Mouse (Mus musculus) c-Kit-positive CD71-positive TER-119-positive erythroid progenitor cells, embryonic 14.5 days (primary cell): ENCODE measurements around the gene Gm43517.

Experiments used
- DNase-seq: peaks from one replicate; pipeline ENCODE4 v3.0.0-alpha.2; 2013; ENCODE audit warnings: low spot score

The Gm43517 gene

GRCm38 (mm10) chr12:49386081-49386805, 1.3 kb downstream of the Gm43517 start:
- DNase-seq = no peak

- no peak for DNase-seq
These were observed 3.1 kb downstream of the Gm43517 start for GRCm38 (mm10) chr12:49387856-49388598.

GRCm38 (mm10) chr12:49389666-49390065, 4.7 kb downstream of the Gm43517 start:
- DNase-seq = no peak

- no peak for DNase-seq
These were observed 5.3 kb downstream of the Gm43517 start for GRCm38 (mm10) chr12:49390257-49390656.

DNA sequence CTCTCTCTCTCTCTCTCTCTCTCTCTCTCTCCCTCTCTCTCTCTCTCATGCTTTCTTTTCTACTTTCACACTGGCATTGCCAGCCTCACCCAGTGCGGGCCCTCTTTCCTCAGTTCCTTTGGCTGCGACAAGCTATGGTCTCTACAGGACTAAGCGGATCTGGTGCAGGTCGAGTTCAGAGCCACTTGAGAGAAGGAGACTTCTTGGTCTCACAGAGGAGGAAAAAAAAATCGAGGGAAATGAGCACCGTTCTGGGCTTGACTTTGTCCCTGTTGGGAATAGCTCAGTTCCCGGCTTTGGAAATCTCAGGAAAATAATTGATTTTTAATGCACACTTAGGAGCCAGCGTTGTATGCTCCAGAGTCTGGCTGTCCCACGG, 5.9 kb downstream of the Gm43517 start:
- no peak for DNase-seq

DNA sequence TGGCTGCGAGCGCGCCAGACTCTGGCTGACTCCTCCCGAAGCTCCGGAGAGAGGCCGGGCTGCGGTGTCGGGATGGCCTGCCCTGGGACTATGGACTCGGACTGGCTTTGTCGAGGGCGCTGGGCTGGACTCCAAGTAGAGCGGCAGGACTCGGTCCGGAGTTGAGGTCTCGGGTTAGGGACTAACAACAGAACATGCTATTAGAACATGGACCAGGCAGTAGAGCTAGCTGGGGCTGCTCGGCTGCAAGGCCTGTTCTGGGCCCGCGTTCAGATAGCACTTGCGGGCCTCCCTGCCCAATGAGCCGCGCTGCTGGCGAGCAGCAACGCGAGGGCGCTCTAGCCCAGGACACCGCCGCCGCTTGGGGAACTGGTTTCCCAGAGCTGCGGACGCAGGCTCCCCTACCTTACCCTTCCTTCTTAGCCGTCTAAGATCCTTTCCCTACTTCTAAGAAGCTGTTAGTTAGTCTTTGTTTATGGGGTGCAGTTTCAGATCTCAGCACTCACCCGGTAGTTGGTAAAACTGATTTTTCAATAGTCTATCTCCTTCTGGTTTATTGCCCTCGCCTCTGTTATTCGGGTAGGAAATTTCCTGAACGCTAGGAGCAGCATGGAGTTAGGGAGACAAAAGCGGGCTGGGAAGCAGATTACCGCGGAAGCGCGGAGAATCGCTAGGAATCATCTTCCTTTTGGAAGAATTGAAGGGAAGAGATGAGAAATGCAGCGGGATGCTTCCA, 6.5 kb downstream of the Gm43517 start:
- no peak for DNase-seq

DNA sequence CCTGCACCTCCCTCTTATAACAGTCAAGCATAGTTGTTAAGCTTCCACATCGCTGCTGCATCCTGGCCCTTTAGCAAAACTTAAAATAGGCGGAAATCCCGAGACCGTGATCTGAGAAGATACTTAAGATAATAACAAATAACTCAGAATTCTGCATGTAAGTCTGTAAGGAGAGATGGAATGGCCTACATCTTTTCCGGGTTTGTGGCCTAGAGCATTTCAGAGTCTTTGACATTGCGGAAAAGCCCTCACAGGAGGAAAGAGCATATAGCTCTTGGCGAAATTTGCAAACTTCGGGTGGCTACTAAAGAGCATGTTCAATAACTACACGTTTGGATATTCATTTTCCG, 7.0 kb downstream of the Gm43517 start:
- no peak for DNase-seq

GRCm38 (mm10) chr12:49392876-49393275, 7.9 kb downstream of the Gm43517 start:
- no peak for DNase-seq

DNA sequence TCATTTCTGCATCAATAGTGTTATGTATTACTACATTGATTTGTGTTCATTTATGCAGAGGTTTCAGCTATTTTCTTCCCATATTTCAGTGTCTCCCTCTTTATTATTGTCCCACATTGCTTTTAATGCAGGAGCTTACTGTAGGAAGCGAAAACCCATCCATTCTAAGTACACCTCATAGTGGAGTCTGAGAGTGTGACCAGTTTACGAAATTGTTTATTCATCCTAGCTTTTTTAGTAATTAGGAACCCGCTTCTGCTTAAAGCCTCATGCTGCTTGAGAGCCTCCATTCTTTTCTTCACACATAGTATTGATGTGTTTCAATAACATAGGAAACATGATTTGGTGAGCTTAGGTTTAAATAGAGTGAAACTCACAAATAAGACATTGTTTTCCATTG, 8.7 kb downstream of the Gm43517 start:
- no peak for DNase-seq

DNA sequence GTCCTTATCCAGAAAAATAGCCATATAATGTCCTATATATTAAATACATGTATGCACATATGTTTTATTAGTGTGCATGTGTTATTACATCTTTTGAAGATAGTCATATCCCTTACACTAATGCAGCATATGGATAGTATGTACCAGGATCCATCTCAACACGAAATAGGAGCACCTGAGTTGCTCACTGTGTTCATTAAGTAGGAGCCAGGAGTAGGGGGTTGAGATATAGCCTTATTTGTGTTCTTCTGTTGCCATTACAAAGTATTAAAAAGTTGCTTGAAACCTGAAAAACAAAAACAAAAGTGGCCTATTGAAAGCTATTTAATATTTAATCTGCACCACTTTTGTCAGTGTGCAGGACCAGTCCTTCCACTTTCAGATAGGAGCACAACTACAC, 9.2 kb downstream of the Gm43517 start:
- no peak for DNase-seq

DNA sequence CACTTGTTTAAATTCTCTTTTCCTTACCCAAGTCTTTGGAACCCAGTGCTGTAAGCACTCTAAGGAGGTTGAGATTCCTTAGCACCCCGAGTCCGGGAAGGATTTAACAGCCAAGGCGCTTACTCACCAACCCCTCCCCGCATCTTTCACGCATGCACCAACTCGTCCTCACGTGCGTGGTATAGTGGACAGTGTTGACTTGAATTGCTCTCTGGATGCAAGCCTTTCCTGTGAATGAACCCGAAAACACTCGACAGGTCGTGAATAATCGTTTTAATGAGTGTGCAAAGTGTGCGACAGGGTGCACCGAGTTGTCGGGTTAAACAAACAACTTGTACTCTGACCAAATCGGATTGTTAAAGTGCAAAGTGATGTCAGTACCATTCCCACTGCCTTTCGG, 9.9 kb downstream of the Gm43517 start:
- no peak for DNase-seq

DNA sequence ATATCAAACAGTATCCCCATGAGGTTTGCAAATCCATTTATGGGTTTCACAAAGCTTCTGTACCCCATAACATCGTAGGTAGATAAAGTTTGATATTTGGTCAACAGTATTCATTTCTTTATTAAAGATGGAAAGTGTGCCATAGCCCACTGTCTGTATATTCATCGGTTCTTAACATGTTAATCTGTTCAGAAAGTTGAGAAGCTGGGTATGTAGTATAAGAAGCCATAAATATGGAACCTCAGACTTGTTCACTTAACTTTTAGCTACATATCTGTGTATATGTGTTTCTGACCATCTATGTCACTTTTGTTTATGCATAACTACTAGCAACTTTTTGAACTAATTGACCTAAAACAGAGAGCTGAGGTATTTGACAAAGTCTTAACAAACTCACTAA, 11.0 kb downstream of the Gm43517 start:
- DNase-seq = no peak

- DNase-seq = no peak
These were observed 11.8 kb downstream of the Gm43517 start for GRCm38 (mm10) chr12:49396776-49397175.

DNA sequence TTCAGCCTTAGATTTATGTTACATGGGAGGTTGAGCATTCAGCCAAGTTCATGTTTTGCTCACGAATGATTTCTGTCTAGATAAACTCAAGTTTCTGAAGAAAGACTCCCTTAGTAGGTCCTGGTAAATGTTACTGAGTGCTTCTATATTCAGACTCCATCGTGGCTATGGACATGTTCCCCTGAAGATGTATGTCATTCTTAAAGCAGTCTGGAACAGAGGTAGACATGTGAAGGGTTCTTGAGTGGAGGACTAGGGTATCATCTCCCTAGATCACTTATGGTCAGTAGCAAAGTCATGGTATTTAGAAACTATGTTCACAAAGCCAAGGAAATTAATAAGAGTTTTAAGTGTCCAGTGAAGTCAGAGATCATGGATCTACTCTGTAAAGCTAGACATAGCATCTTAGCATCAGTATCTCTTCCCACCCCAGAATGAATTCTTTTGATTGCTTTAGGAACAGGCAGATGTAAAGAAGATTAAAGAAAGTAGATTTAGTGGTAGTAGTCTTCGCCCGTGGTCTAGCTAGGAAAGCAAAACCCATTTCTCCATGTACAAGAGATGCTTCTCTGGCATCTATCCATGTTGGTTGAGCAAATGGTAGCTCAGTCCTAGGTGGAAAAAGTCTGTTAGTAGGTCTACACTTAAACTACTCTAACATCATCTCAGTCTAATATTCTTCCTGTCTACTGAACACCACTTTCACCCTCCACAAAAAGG, 12.6 kb downstream of the Gm43517 start:
- no peak for DNase-seq

- no peak for DNase-seq
These were observed 13.2 kb downstream of the Gm43517 start for GRCm38 (mm10) chr12:49398163-49398540.

- DNase-seq = no peak
These were observed 13.7 kb downstream of the Gm43517 start for GRCm38 (mm10) chr12:49398636-49399035.

DNA sequence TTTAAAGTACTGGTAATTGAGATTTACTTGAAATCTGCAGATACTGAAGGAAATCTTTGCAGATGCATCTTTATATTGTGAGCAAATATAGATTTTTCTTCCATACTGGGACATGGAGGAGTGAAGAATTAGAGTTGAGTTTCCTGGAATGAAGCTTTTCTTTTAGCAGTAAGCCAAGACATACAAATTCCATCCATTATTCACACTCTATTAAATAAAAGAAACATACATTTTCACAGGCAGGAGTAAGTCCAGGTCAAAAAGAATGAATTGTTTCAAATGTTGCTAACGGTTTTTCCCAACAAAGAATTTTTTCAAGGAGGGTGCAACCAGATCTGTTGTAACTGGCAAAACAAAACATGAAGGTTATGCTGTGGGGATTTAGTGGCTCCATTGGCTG, 14.6 kb downstream of the Gm43517 start:
- DNase-seq = no peak

GRCm38 (mm10) chr12:49400036-49400852, 15.3 kb downstream of the Gm43517 start:
- DNase-seq = no peak

DNA sequence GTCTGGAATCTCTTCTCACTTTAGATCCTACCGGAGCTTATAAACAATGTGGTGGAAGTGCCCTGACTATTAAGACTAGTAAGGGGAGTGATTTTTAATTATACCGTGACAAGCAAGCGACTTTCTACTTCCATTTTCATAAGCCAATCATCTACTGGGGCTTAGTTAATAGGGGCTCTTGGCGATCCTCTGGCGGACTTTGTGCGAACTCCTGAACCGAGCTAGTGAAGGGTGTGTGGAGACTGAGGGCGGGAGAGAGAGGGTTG, 15.8 kb downstream of the Gm43517 start:
- no peak for DNase-seq

DNA sequence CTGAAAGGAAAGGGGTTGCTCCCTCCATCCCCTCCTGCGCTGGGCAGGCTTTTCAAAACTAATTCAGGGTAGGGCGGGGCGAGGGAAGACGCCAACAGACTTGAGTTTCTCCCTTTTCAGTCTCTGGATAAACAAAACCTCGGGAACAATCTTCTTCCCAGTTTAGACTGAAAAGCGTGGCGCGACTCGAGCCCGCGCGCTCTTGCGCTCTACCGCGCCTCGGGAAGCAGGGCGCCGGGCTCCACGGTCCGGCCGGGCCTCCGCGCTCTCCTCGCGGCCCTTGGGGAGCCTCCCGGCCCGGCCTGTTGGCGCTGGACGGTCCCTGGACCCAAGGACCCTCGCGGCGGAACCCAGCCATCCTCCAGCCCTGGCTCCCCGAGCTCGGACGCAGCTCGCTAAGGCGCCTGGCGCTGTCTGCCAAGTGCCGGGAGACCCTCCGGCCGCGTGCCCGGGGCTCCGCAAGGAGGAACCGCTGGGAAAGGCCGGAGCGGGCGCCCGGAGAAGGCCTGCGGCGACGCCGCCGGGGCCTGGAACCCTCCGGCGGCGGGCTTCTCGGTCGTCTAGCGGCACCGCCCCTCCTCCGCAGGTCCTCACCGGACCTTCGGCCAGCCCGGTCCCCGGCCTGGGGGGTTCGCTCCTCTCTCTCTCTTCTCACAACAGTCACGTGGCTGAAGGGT, 16.3 kb downstream of the Gm43517 start:
- DNase-seq = no peak

DNA sequence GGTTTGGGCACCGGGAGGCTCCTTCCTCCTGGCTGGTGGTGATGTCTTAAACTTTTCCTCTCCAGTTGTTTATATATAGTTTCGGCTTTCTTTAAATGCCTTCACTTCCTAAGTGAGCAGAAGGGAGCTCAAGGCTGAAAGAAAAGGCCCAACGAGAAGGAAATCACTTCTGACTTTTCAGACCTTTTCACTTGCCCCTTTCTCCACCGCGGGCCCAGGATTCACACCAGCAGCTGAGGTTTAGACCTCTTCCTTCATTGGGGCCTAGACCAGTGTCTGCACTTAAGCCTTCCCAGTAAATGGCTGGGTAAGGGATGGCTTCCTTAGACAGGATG, 16.8 kb downstream of the Gm43517 start:
- DNase-seq = no peak

- no peak for DNase-seq
These were observed 24.9 kb downstream of the Gm43517 start for GRCm38 (mm10) chr12:49409833-49410232.
